Mouse (Mus musculus): Measurements from ENCODE around the gene E130218I03Rik. TPM values are rescaled to one million over a fixed set of nuclear protein-coding genes. Genes with fewer than 3 reads are reported as not detected.

The E130218I03Rik gene
- 0.06 TPM in 1 of 2 replicates, not detected in the other for polyA plus RNA-seq (2012; rRNA removed; ENCODE audit: low replicate concordance)

GRCm38 (mm10) chr4:134243516-134244250 is at the start of gene E130218I03Rik:
E130218I03Rik (plus strand) TSS chr4:134243662.

GRCm38 (mm10) chr4:134202904-134203303 is 40.6 kb upstream of the E130218I03Rik start, which contains the start of gene Gm7534:
Gm7534 (minus strand) TSS chr4:134203004.

GRCm38 (mm10) chr4:134227194-134227593 is 16.3 kb upstream of the E130218I03Rik start, which contains the start of gene Catsper4:
Catsper4 (minus strand) TSS chr4:134227383.

GRCm38 (mm10) chr4:134238279-134238651 is 5.2 kb upstream of the E130218I03Rik start, which contains the start of gene Cnksr1:
Cnksr1 (minus strand) TSS chr4:134238399.

GRCm38 (mm10) chr4:134245148-134245843 is 1.8 kb downstream of the E130218I03Rik start, which contains the start of gene Zfp593:
Zfp593 (minus strand) TSS chr4:134245592.

GRCm38 (mm10) chr4:134246719-134247258 is 3.3 kb downstream of the E130218I03Rik start, which contains the start of gene Gm30191:
Gm30191 (plus strand) TSS chr4:134246935.

GRCm38 (mm10) chr4:134253722-134254324 is 10.4 kb downstream of the E130218I03Rik start, which contains the start of gene Grrp1:
Grrp1 (minus strand) TSS chr4:134254106.

GRCm38 (mm10) chr4:134287575-134288025 is 44.1 kb downstream of the E130218I03Rik start, which contains the start of gene Pdik1l:
Pdik1l (minus strand) TSS chr4:134287895.

Other genes with a start within 250 kb of the E130218I03Rik start
- 38.1 and 46.6 TPM in 2 replicates for gene Dhdds, start 242.7 kb upstream of the E130218I03Rik start, polyA plus RNA-seq (2012; rRNA removed; ENCODE audit: low replicate concordance)
- gene Lin28a, start 224.8 kb upstream of the E130218I03Rik start, polyA plus RNA-seq (2012; rRNA removed; ENCODE audit: low replicate concordance), result 0.03 TPM in 1 of 2 replicates, not detected in the other
- 0.59 and 0.79 TPM in 2 replicates for gene Zfp683, start 189.8 kb upstream of the E130218I03Rik start, polyA plus RNA-seq (2012; rRNA removed; ENCODE audit: low replicate concordance)
- gene Crybg2, start 182.8 kb upstream of the E130218I03Rik start, polyA plus RNA-seq (2012; rRNA removed; ENCODE audit: low replicate concordance), result 0.07 and 1.9 TPM in 2 replicates
- gene Cd52, start 148.6 kb upstream of the E130218I03Rik start, polyA plus RNA-seq (2012; rRNA removed; ENCODE audit: low replicate concordance), result 34.4 and 67.8 TPM in 2 replicates
- gene Ubxn11, start 141.1 kb upstream of the E130218I03Rik start, polyA plus RNA-seq (2012; rRNA removed; ENCODE audit: low replicate concordance), result 2.5 and 14.3 TPM in 2 replicates
- 483 and 501 TPM in 2 replicates for gene Sh3bgrl3, start 114.9 kb upstream of the E130218I03Rik start, polyA plus RNA-seq (2012; rRNA removed; ENCODE audit: low replicate concordance)
- gene Cep85, start 56.5 kb upstream of the E130218I03Rik start, polyA plus RNA-seq (2012; rRNA removed; ENCODE audit: low replicate concordance), result 11.8 and 22.8 TPM in 2 replicates
- gene Gm7534, start 40.7 kb upstream of the E130218I03Rik start, polyA plus RNA-seq (2012; rRNA removed; ENCODE audit: low replicate concordance), result not detected in 2 replicates
- 1.5 TPM in 1 of 2 replicates, not detected in the other for gene Catsper4, start 16.3 kb upstream of the E130218I03Rik start, polyA plus RNA-seq (2012; rRNA removed; ENCODE audit: low replicate concordance)
- gene Cnksr1, start 5.3 kb upstream of the E130218I03Rik start, polyA plus RNA-seq (2012; rRNA removed; ENCODE audit: low replicate concordance), result 0.36 and 8.3 TPM in 2 replicates
- gene Zfp593, start 1.9 kb downstream of the E130218I03Rik start, polyA plus RNA-seq (2012; rRNA removed; ENCODE audit: low replicate concordance), result 6.6 and 14.5 TPM in 2 replicates
- not detected in 2 replicates for gene Gm30191, start 3.3 kb downstream of the E130218I03Rik start, polyA plus RNA-seq (2012; rRNA removed; ENCODE audit: low replicate concordance)
- gene Grrp1, start 10.4 kb downstream of the E130218I03Rik start, polyA plus RNA-seq (2012; rRNA removed; ENCODE audit: low replicate concordance), result 29.8 and 36.0 TPM in 2 replicates
- gene Pdik1l, start 44.2 kb downstream of the E130218I03Rik start, polyA plus RNA-seq (2012; rRNA removed; ENCODE audit: low replicate concordance), result 4.9 and 8.5 TPM in 2 replicates
- gene Trim63, start 71.5 kb downstream of the E130218I03Rik start, polyA plus RNA-seq (2012; rRNA removed; ENCODE audit: low replicate concordance), result 0.60 TPM in 1 of 2 replicates, not detected in the other
- 0.11 and 0.46 TPM in 2 replicates for gene Slc30a2, start 99.5 kb downstream of the E130218I03Rik start, polyA plus RNA-seq (2012; rRNA removed; ENCODE audit: low replicate concordance)
- gene Extl1, start 140.2 kb downstream of the E130218I03Rik start, polyA plus RNA-seq (2012; rRNA removed; ENCODE audit: low replicate concordance), result 0.20 and 0.82 TPM in 2 replicates
- gene Pafah2, start 152.7 kb downstream of the E130218I03Rik start, polyA plus RNA-seq (2012; rRNA removed; ENCODE audit: low replicate concordance), result 25.4 and 27.1 TPM in 2 replicates
- gene Stmn1, start 224.7 kb downstream of the E130218I03Rik start, polyA plus RNA-seq (2012; rRNA removed; ENCODE audit: low replicate concordance), result 4.7 and 11.7 TPM in 2 replicates